Mouse (Mus musculus) cortical plate, adult 2 months (tissue): Measurements from ENCODE around the gene Slfn9.

Source experiments
- CTCF ChIP-seq: fragments of 200-500 bp; IDR thresholded peaks from 2 replicates; pipeline ENCODE4 v1.5.1; 2011; ENCODE audit warnings: mild to moderate bottlenecking, control low read depth, low read length; ENCODE audit not compliant: insufficient read depth; ENCODE audit errors: extremely low read depth
- POLR2A ChIP-seq: fragments of 200-500 bp; IDR thresholded peaks from 2 replicates; pipeline ENCODE4 v1.6.1; 2011; ENCODE audit warnings: mild to moderate bottlenecking, low read length, control low read depth; ENCODE audit not compliant: insufficient read depth; ENCODE audit errors: extremely low read depth

DNA sequence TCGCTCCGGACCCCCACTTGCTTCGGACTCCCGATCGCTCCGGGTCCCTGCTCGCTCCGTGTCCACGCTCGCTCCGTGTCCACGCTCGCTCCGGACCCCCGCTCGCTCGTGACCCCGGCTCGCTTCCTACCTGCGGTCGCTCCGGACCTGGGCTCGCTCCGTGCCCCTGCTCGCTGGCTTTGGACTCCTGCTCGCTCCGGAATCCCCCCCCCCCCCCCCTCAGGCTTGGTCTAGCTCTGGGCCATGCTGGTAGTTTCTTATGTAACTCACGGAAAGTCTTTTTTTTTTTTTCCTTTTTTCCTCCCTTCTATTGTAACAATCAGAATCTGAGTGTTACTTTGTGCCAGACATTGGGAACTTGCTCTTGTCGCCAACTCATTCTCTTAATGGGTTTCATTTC is 58.4 kb downstream of the Slfn9 start:
- TF ChIP-seq CTCF = no peak
- no peak for TF ChIP-seq POLR2A
